Mouse (Mus musculus): Measurements from ENCODE around the gene Syngr3.
"Not testable (repeated sequence)": the region's sequence is repeated elsewhere in the genome, so short reads cannot be mapped to it uniquely, and the experiment has no call there.

The Syngr3 gene

DNA sequence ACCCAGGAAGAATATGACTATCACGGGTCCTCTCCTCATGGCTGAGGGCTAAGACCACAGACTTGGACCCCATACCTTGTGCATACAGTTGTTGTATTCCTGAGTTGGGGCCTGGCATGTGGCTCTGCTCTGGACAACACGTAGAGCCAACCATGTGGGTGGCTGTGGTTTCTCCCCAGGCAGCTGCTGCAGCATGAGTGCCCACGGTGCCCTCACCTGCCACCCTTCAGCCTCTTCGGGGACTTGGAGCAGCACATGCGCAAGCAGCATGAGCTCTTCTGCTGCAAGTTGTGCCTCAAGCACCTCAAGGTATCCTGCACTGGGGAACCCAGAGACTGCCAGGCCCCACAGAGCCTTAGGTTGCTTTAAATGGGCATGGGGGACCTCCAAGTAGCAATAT lies 12.9 kb downstream of the Syngr3 start:
- no peak for DNase-seq (ENCODE audit: low spot score)

DNA sequence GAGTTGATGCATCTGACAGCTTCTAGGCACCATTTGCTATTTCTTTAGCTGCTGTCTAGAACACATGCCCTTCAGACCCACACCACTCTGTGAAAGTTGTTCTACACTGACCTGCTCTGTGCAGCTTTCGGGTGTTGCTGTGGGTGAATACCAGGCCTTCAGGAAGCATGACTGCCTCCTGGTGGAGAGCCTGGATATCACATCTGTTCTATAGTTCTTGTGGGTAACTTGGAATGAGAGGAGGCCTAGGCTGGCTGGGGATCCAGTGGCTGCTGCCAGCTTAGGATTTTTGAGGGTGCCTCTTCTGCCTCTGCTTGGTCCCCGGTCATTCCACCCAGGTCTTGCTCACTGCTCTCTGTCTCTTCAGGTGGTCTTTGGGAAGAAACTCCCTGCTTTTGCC lies 13.6 kb downstream of the Syngr3 start:
- peak; percentile 73 for DNase-seq (ENCODE audit: low spot score)

DNA sequence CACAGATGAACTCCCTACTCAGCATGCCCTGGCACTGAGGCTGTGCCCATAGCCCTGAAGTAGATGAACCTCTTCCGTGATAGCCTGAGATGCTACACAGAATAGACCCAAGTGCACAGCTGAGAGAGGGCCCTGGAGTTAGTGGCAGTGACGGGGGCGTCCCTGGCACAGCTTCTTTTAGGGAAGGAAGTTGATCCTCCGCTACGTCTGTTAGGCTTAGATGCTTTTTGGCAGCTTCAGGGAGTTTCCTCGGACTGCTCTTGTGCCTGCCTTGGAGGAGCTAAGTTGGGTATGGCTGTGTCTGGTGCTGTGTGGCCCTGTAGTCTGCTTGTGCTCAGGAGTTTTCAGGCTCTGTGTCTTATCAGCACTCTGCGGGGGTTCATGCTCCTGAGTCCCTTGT lies 15.5 kb downstream of the Syngr3 start:
- no peak for DNase-seq (ENCODE audit: low spot score)

DNA sequence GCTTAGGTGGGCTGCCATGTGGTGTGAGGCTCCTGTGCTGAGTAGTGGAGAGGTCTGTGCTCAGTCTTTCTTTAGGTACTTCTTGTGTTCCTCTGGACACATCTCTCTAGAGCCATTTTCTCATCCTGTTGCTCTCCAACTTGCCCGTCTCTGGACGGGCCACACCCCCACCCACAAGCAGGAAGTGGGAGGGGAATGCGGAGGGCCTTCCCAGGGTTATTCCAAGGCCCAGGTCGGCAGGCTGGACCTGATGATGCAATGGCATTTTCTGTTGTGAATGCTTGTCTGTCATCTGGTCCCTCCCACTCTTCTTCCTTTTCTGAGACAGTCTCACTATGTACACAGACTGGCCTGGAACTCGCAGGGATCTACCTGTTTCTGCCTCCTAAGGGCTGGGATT lies 17.6 kb downstream of the Syngr3 start:
- DNase-seq (ENCODE audit: low spot score) = no peak

DNA sequence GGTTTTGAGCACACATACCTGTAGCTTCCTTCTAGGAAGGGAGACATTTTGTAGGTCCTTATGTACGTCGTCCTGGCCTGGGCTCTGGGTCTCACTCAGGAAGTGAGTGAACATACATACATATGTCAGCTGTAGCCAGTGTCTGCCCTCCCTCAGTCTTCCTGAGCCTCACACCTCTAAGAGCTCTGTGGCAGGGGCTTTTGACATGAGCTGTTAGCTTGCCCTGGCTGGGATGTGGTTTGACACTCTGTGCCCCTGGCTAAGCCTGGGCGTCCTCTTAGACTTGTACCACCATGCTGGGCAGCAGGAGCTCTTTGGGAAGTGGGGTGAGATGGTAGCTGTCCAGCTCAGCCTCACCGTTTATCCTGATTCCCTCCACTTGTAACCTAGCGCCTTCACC lies 18.4 kb downstream of the Syngr3 start:
- DNase-seq (ENCODE audit: low spot score) = no peak

DNA sequence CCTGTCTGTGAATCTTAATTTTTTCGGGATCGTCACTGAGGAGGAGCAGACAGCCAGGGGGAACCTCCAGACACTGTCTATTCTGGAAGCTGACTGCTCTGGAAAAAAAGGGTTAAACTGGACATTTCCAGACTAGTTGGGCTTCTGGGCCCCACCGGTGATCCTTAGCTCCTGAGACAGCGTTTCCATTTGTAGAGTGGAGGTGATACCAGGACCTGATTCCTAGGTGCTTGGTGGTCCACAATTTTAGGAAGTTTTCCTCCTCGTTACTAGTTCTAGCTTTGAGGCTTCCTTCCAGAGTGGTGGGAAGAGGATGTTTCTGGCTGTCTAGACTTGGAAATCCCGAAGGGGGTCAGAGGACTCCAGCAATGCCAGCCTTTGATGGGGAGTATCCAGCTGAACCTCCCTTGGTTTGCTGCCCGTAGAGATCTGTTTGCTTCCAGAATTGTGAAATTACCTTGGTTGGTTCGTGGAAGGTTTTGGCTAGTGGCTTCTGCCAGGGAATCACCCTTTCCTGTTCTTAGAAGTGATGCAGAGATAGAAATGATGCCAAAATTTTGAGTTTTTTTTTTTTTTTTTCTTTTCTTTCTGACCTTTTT lies 19.4 kb downstream of the Syngr3 start:
- DNase-seq (ENCODE audit: low spot score) = no peak

DNA sequence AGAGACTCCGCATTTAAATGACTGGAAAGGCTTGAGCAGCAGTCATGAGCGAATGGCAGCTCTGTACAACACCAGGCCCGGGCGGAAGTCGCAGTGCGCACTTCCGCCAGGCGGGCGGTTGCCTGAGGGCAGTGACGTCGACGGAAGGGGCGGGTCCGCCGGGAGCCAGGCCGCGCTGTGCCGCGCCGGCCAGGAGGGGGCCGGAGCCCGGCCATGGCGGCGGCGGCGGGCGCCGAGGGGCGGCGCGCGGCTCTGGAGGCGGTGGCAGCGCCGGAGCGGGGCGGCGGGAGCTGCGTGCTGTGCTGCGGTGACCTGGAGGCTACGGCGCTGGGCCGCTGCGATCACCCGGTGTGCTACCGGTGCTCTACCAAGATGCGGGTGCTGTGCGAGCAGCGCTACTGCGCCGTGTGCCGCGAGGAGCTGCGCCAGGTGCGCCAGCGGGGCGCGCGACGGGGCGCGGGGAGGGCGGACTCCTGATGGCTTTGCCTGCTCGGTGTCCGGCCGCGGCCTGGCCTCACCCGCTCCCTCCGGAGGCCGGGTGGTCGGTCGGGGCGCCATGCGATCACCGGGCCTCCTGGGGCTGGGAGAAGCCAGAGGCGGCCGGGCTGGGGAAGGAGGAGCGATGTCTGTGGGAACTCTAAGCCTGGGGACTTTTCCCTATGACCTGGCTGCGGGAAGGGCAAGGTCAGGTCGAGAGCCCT lies 20.1 kb downstream of the Syngr3 start, which contains the start of gene Zfp598:
Gene Zfp598, plus strand, starts transcription at position 143 of the 701 bp plus-strand sequence.
- DNase-seq (ENCODE audit: low spot score) = peak; percentile 96

DNA sequence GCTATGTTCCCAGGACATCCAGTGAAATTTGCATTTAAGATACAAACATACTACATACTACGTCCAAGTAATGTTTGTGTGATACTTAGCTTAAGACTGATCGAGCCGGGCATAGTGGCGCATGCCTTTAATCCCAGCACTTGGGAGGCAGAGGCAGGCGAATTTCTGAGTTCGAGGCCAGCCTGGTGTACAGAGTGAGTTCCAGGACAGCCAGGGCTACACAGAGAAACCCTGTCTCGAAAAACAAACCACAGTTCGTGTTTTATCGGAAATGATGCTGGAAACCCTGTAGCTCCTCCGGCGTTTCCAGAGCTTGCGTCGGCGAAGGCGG lies 20.6 kb downstream of the Syngr3 start:
- not testable (repeated sequence) for DNase-seq (ENCODE audit: low spot score)

DNA sequence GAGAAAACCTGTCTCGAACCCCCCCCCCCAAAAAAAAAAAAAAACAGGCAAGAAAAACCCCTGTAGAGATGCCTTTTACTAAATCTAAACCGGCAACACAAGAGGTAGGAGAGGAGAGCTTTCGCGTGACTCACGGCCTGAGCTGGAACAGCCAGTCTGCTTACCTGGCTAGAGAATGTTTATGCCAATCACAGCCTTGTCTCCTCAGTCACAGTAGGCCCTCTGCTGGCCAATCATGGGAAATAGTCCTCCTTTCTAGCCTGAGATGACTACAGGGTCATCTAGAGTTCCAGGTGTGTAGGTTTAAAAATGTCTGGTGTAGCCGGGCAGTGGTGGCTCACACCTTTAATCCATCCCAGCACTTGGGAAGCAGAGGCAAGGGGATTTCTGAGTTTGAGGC lies 22.3 kb downstream of the Syngr3 start:
- peak; percentile 68 for DNase-seq (ENCODE audit: low spot score)

DNA sequence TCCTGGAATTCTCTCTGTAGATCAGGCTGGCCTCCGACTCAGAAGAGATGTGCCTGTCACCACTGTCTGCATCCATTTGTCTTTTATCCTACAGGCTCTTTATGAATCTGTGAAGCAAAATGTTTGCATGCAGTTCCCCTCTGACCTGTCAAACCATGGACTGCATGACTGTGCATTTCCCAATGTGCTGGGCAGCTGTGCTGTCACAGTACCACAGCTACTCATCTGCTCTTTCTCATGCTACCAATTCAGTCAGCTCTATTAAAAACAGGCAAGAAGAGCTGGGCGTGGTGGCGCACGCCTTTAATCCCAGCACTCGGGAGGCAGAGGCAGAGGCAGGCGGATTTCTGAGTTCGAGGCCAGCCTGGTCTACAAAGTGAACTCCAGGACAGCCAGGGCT lies 22.7 kb downstream of the Syngr3 start:
- DNase-seq (ENCODE audit: low spot score) = not testable (repeated sequence)

DNA sequence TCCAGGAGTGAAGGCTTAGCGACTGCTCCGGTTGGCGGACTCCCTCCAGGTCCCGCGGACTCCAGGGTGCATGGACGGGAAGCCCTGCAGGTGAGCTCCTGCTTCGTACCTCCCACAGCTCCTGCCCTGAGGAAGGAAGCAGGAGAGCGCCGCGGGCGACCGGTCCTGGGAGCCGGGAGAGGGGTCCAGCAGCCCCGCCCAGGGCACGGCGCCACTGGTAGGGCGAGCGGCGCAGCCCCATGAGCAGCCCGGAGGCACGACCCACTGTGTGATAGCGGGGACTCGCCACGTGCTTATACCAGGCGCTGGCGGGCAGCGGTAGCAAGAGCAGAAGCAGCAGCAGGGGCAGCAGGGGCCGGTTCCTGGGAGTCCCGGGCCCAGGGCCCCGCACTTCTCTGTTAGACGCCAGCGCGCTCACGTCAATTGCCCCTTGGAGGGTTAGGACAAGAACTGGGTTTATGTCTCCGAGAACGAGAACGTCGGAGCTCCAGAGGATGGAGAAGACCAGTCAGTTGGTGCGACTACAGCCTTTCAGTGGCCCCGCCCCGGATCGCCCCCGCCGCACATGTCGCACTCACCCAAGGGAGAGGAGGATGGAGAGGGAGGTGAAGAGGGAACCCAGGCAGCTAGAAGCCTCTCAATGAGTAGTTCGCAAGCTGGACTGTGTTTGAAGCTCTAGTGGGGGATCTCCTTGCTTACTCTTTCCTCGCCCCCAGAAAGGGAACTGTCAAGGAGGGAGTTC lies 31.6 kb downstream of the Syngr3 start, which contains the start of gene Npw:
Gene Npw, minus strand, starts transcription at position 441 of the 742 bp plus-strand sequence.
- peak; percentile 14 for DNase-seq (ENCODE audit: low spot score)

DNA sequence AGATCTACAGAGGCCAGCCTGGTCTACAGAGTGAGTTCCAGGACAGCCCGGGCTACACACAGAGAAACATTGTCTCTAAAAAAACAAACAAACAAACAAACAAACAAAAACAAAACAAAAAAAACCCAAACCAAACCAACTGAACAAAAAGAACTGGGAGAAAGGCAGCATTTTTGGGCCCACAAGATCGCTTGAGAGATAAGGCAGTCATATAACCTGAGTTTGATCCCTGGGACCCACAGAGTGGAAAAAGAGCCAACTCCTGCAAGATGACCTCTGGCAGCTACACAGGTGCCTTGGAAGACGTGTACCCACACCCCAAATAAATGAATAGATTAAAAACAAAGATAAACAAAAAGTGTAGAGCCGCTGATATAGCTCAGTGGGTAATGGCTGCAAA lies 34.8 kb downstream of the Syngr3 start:
- DNase-seq (ENCODE audit: low spot score) = no peak

DNA sequence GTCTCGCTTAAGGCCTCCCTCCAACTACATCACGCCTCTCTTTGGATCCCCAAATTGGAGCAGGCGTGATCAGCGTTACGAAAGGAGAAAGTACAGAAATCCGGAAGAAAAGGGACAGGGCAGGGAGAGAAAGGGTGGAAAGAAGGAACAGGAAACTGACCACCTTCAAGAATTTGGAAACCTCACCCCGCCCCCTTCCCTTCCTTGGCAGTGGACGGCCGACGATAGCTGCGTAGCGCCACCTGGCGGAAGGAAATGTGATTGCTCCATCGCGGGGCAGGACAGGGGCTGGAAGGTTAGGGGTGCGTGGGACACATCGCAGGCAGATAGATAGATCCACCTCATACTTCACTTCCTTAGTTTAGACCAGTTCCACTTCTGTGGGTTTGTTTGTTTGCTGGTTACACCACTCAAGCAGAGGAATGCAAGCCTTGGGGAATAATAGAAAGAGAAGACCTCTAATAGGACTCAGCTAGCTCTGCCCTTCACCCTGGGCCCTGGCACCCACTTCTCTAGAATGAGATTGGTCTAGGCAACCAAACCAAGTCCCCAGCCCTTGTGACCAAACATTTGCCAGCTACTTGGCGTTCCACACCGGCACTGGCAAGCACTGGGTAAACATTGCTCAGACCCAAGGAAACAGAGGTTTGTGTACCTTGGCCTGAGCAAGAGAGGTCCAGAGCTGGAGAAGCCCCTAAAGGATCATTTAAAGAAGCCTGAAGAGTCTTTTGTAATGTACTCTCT lies 35.6 kb downstream of the Syngr3 start:
- peak; percentile 62 for DNase-seq (ENCODE audit: low spot score)

DNA sequence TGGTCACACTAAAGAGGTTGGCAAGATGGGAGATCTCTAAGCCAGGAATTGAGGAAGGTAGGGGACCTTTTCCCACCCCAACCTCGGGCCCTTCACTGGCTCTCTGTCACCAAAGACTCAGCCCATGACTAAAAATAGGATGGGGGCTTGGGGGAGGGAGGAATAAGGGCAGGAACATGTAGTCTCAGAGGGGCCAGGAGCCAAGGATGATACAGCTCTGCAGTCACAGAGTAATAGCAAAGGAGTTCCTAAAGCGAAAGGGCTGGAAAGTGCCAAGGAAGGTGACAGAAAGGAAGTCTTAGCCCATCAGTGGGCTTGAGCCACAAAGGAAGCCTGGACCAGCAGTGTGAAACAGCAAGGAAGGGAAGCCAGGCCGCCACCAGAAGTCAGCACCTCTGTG lies 37.9 kb downstream of the Syngr3 start:
- DNase-seq (ENCODE audit: low spot score) = no peak

DNA sequence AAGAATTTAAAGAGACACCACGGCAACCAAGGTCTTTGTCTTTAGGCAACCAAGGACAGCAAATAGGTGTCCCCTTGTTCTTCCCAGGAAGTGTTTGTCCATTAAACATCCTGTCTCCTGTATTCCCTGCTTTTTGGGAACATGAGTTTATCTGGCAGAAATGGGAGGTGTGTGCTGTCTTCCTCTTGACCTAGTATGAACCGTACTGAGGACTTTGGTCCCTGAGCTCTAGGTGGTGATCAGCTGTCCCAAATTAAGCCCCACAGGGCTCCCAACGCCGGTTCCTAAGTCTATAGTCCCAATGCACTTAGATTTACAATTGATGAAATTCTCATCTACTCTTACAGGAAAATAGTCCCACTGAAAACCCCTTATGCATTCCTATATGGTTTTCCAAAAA lies 39.0 kb downstream of the Syngr3 start:
- DNase-seq (ENCODE audit: low spot score) = no peak

DNA sequence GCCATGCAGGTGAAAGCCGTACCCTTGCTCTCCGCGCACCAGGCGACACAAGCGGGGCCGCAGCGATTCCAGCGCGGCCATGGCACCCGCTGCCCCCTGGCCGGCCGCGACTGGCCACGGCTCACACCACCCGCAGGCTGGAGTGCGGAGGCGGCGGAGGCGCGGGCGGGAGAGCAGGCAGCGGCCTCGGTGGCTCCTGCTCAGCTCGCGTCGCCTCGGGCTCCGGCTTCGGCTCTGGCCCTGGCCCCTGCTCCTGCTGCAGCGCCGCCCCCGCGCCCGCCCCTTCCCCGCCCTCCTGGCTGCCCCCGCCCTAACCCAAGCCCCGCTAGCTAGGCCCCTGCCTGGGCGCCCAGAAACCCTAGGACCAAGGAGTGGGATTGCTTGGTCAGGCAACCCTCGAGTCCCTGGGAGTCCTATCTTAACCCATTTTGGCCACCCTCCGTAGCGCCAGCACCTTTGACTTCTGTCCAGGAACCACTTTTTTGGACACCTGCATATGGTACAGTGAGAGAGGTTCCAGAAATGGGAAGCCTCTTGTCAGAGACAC lies 39.6 kb downstream of the Syngr3 start, which contains the start of gene Slc9a3r2:
Gene Slc9a3r2, minus strand, starts transcription at position 258 of the 547 bp plus-strand sequence.
- no peak for DNase-seq (ENCODE audit: low spot score)

DNA sequence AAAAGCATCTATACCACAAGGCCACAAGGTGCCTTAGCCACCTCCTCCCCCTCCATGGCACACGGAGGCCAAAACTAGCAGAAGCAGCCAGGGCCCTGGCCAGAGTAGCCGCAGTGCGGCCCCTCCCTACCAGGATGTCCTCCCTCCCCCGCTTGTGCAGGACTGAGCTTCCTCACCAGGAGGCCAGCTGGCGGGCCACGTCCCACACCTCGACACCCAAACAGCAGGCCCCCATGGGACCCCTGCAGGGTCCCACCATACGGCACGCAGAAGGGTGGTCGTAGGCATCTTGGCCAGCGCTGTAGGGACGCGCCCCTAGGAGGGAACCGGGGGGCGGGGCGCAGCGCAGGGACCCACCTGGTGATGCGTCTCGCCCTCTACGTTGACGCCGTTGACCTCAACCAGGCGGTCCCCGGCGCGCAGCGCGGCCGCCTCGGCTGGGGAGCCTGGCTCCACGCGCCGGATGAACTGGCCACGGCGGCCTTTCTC lies 40.1 kb downstream of the Syngr3 start:
- DNase-seq (ENCODE audit: low spot score) = no peak

DNA sequence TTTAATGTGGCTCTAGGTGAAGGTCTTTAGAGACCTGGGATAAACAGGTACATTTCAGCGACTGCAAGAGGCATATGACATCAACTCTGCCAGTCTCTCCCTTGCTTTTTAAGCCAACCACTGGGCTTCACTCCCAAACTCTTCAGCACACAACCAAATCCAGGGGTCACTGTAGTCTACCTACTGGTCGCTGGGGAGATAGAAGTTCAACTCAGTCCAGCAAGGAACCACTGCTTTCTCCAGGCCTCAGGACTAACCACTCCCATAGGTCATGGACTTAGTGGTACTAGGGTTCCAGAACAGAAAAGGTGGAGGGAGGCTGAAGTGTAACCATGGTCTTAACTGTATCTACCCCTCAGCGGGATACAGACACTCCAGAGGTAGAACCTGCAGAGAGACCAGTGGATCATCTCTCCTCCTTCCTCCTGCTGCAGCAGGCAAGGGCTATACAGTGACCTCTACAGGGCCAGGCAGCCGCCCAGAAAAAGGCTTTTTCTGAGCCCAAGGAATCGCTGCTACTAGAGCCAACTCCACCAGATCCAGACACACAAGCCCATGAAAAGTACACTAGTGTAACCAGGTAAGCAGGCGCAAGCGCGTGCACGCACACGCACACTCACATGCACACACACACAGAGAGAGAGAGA lies 40.9 kb downstream of the Syngr3 start:
- DNase-seq (ENCODE audit: low spot score) = no peak

DNA sequence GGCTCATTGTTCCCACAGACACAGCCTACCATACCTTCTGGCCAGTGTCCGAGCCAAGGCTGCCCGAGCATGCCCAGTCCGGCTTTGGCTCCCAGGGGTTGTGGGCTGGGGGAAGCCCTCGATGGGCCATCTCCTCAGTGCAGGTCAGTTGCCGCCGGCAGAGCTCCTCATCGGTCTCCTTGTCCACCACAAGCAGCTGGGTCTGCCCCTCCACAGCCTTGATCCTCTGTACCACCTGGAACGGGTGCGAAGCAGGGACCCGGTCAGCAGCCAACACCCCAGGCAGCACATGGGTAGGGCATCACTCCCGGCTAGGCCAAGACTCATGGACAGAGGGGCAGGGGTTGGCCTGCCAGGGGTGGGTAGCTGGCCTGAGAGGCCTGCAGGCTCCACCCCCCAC lies 42.3 kb downstream of the Syngr3 start:
- no peak for DNase-seq (ENCODE audit: low spot score)

DNA sequence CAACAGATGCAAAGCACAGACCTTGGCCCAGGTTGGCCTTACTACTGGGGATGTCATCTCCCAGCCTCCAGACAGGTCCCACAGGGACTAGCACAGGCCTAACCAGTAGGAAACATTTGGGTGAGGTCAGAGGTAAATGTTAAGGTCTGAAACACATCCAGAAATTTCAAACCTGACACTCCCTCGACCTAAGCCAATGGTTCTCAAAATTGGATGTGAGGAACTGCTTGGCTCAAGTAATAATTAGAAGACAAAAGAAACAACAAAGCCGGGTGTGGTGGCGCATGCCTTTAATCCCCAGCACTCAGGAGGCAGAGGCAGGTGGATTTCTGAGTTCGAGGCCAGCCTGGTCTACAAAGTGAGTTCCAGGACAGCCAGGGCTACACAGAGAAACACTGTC lies 43.4 kb downstream of the Syngr3 start:
- no peak for DNase-seq (ENCODE audit: low spot score)

DNA sequence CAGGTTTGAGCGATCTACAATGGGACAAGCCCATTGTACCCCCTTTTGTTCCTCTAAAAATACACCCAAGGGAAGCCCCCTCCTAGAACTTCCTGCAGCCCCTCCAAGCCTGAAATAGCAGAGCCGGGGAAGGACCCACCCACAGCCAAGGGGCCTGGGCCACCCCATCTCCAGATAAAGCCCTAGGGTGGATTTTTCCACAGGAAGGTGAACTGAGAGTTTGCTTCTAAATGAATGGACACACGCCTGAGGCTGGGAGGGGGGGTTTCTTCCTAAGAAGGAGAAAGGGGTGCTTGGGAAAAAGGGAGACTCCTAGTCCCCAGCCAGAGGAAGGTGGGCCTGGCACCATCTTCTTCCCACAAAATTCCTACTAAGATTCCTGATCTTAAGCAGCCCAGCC lies 43.8 kb downstream of the Syngr3 start:
- DNase-seq (ENCODE audit: low spot score) = no peak
